Mouse (Mus musculus): ENCODE results near the gene Tigd2. TPM values are rescaled to one million over a fixed set of nuclear protein-coding genes. Genes with fewer than 3 reads are reported as not detected.

Gene Tigd2
- polyA plus RNA-seq, 1 experiment from 2014 or later: 10.1 TPM

DNA sequence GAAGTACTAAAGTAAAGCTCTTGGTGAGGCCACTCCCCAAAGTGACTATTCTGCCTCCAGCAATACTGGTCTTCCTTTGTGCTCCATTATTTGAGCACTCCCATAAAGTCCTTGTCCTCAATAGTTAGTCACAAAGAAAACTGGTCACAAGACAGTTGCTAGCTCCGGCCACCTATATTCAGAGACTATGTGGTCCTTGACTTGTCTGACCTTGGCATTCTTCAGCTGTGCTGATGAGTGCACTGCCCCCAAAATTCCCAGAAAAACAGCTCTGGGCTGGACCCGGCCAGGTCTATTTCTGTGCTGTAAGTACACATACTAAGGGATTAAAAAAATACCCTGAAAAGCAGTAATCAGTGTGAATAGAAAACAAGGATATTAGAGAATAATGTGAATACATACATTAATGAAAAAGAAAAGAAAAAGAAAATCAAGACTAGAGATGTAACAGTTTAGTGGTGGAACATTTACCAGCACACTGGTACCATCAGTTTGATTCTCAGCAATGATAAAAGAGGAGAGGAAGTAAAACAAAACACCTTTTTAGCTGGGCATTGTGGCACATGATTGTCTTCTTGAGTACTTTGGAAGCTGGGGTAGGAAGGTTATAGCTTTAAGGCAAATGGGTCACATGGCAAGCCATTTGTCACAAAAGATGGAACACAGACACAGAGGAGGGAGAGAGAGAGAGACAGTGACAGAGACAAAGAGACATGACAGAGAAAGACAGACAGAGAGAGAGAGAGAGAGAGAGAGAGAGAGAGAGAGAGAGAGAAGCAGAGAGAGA lies 12.6 kb upstream of the Tigd2 start:
- TF ChIP-seq CTCF (IDR thresholded peaks at IDR 0.05; ENCODE audit: low read depth) (no peak), EP300 (optimal IDR thresholded peaks at IDR 0.05) (no peak)
- no peaks in the 10 kb centered on the region for H3K27me3 ChIP-seq (ENCODE audit: control insufficient read depth, insufficient read depth, low read length)
- H3K4me2 ChIP-seq (replicated peaks; ENCODE audit: low read depth): no peak overlapping the region
- H3K4me1 ChIP-seq (replicated peaks; ENCODE audit: control insufficient read depth, insufficient read depth): no peaks in the 10 kb centered on the region
- H3K4me3 ChIP-seq (ENCODE audit: low read depth, low read length): no peak overlapping the region
- WGBS: 58% methylated on average over 2 of the region's 2 CpGs
- H3K9me3 ChIP-seq (ENCODE audit: control insufficient read depth, low read length): no peaks in the 10 kb centered on the region
- DNase-seq (ENCODE audit: low spot score) (no peak), ATAC-seq (ENCODE audit: low FRiP score, low TSS enrichment) (no peak)
- no peak overlapping the region for H3K9ac ChIP-seq (ENCODE audit: low read length)
- no peaks in the 10 kb centered on the region for H3K36me3 ChIP-seq (ENCODE audit: control insufficient read depth, insufficient read depth, low read length)
- no peak overlapping the region for H3K27ac ChIP-seq (replicated peaks)

DNA sequence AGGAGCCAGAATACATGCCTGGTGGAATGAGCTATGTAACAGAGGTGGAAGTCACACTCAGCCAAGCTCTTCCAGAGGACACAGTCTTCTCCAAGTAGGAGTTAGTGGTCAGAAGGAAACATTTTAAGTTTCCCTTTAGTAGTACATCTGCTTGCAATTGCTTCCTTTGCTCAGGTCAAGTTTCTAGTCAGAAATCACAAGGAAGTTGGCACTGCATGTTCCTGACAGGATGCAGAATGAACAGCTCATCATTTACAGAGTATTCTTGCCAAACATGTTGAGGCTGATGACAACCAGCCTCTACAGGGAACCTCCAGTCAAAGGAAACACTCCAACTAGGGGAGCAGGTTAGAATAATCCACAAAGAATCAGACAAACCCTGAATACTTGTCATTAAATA lies 11.9 kb upstream of the Tigd2 start:
- Histone ChIP-seq H3K36me3 (ENCODE audit: control insufficient read depth, insufficient read depth, low read length) (no peaks in the 10 kb centered on the region), H3K9me3 (ENCODE audit: control insufficient read depth, low read length) (no peaks in the 10 kb centered on the region), H3K4me2 (replicated peaks; ENCODE audit: low read depth) (no peak overlapping the region), H3K27me3 (ENCODE audit: control insufficient read depth, insufficient read depth, low read length) (no peaks in the 10 kb centered on the region), H3K27ac (replicated peaks) (no peak overlapping the region), H3K4me3 (ENCODE audit: low read depth, low read length) (no peak overlapping the region), H3K4me1 (replicated peaks; ENCODE audit: control insufficient read depth, insufficient read depth) (no peaks in the 10 kb centered on the region), H3K9ac (ENCODE audit: low read length) (no peak overlapping the region)
- DNase-seq (ENCODE audit: low spot score): no peak
- no peak for ATAC-seq (ENCODE audit: low FRiP score, low TSS enrichment)
- TF ChIP-seq EP300 (optimal IDR thresholded peaks at IDR 0.05): no peak
- no peak for TF ChIP-seq CTCF (IDR thresholded peaks at IDR 0.05; ENCODE audit: low read depth)

DNA sequence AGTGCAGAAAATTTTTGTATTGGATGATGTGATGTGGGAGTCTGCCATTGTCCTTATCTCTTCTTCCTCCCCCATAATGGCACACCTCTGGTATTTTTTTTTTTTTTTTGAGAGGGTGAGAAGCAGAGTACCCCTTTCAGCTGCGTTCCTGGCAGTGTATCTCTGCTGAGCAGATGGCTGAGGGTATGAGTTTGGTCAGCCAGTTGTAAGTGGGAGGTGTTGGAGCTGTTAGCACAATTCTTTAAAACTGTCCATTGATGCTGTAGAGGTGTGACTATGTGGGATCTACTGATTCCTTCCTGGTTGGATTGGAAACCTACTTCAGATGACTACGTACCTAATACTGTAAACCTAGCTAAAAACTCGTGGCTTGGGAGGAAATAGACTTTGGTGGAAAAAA lies 10.3 kb upstream of the Tigd2 start:
- TF ChIP-seq CTCF (IDR thresholded peaks at IDR 0.05; ENCODE audit: low read depth) (no peak), EP300 (optimal IDR thresholded peaks at IDR 0.05) (no peak)
- no peak overlapping the region for H3K9ac ChIP-seq (ENCODE audit: low read length)

DNA sequence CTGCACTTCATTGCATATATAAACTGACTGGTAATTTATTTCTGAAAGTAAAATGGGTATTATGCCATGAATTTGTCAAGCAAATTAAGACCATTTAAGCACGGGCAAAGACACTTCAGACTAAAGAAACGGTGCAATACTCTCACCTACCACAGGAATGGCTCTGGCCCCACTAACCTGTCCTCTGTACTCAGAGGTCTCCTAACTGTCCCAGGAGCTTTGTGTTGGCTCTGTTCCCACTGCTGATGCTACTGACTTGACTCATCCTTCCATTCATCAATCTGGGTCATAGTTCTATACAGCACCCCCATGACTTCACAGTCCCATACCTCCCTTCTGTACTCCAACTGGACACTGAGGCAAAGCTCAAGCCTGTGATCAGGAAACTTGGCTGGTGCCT lies 9.6 kb upstream of the Tigd2 start:
- TF ChIP-seq EP300 (optimal IDR thresholded peaks at IDR 0.05) (no peak), CTCF (IDR thresholded peaks at IDR 0.05; ENCODE audit: low read depth) (no peak)
- whole genome bisulfite sequencing: 86% methylated on average over 2 of the region's 2 CpGs
- Histone ChIP-seq H3K4me3 (ENCODE audit: low read depth, low read length) (no peak overlapping the region), H3K9me3 (ENCODE audit: control insufficient read depth, low read length) (no peaks in the 10 kb centered on the region), H3K36me3 (ENCODE audit: control insufficient read depth, insufficient read depth, low read length) (no peaks in the 10 kb centered on the region), H3K4me2 (replicated peaks; ENCODE audit: low read depth) (no peak overlapping the region), H3K4me1 (replicated peaks; ENCODE audit: control insufficient read depth, insufficient read depth) (no peaks in the 10 kb centered on the region), H3K27me3 (ENCODE audit: control insufficient read depth, insufficient read depth, low read length) (no peaks in the 10 kb centered on the region), H3K9ac (ENCODE audit: low read length) (no peak overlapping the region), H3K27ac (replicated peaks) (no peak overlapping the region)
- ATAC-seq (ENCODE audit: low FRiP score, low TSS enrichment) (no peak), DNase-seq (ENCODE audit: low spot score) (no peak)

More for the DNA sequence above, 10.3 kb upstream of the Tigd2 start:
- Histone ChIP-seq H3K4me2 (replicated peaks; ENCODE audit: low read depth) (no peak overlapping the region), H3K4me1 (replicated peaks; ENCODE audit: control insufficient read depth, insufficient read depth) (no peaks in the 10 kb centered on the region), H3K27ac (replicated peaks) (no peak overlapping the region), H3K9me3 (ENCODE audit: control insufficient read depth, low read length) (no peaks in the 10 kb centered on the region), H3K36me3 (ENCODE audit: control insufficient read depth, insufficient read depth, low read length) (no peaks in the 10 kb centered on the region), H3K27me3 (ENCODE audit: control insufficient read depth, insufficient read depth, low read length) (no peaks in the 10 kb centered on the region), H3K4me3 (ENCODE audit: low read depth, low read length) (no peak overlapping the region)
- DNase-seq (ENCODE audit: low spot score) (no peak), ATAC-seq (ENCODE audit: low FRiP score, low TSS enrichment) (no peak)
- 77% methylated on average over 3 of the region's 3 CpGs for WGBS

DNA sequence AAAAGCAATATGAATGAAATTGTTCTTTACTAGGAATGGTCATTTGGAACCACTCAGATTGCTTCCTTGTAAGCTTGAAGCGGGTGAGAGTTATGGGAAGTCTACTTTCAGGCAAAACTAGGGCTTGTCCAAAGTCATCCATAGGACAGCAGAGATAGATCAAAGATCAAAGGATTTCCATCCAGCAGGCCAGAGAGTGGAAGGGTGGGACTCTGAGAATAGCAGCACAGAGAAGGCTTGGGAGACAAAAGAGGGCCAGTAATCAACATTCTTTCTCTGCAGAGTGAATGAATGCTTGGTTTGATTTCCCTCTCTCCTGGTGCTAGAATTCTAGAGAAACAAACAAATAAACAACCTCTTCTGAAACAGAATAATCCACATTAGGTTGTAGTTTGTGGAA lies 1.1 kb upstream of the Tigd2 start:
- Histone ChIP-seq H3K4me3 (ENCODE audit: low read depth, low read length) (no peak overlapping the region), H3K4me1 (replicated peaks; ENCODE audit: control insufficient read depth, insufficient read depth) (no peaks in the 10 kb centered on the region), H3K27me3 (ENCODE audit: control insufficient read depth, insufficient read depth, low read length) (no peaks in the 10 kb centered on the region), H3K9ac (ENCODE audit: low read length) (no peak overlapping the region), H3K27ac (replicated peaks) (no peak overlapping the region), H3K9me3 (ENCODE audit: control insufficient read depth, low read length) (no peaks in the 10 kb centered on the region), H3K36me3 (ENCODE audit: control insufficient read depth, insufficient read depth, low read length) (no peaks in the 10 kb centered on the region), H3K4me2 (replicated peaks; ENCODE audit: low read depth) (no peak overlapping the region)
- 80% methylated on average over 1 of the region's 1 CpGs for whole genome bisulfite sequencing
- TF ChIP-seq CTCF (IDR thresholded peaks at IDR 0.05; ENCODE audit: low read depth) (no peak), EP300 (optimal IDR thresholded peaks at IDR 0.05) (no peak)
- DNase-seq (ENCODE audit: low spot score): no peak
- ATAC-seq (ENCODE audit: low FRiP score, low TSS enrichment): no peak

DNA sequence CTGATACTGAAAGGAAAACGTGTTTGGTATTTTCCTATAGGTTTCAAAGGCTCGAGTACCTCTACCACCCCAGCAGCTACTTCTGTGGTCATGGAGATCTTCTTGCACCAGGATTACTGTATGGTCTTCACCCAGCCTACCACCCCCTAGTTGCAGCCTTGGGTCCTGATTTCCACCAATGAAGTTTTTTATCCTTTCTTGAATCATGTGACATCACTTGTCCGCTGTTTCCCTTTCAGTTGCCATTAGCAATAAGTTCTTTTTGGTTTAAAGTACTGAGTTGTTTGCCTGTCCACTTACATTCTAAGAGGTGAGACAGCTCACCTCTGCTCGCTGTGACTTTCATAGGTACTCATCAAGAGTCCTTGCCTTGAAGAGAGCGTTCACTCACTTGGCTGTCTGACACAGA lies 633 bp downstream of the Tigd2 start:
- WGBS: 15% methylated on average over 5 of the region's 5 CpGs

More for the DNA sequence above, 633 bp downstream of the Tigd2 start:
- Histone ChIP-seq H3K9ac (ENCODE audit: low read length) (peak overlapping the region; percentile 79), H3K36me3 (ENCODE audit: control insufficient read depth, insufficient read depth, low read length) (no peaks in the 10 kb centered on the region), H3K27ac (replicated peaks) (peak overlapping the region; percentile 84), H3K4me1 (replicated peaks; ENCODE audit: control insufficient read depth, insufficient read depth) (no peaks in the 10 kb centered on the region), H3K4me3 (ENCODE audit: low read depth, low read length) (peak overlapping the region; percentile 70), H3K4me2 (replicated peaks; ENCODE audit: low read depth) (peak overlapping the region; percentile 63), H3K9me3 (ENCODE audit: control insufficient read depth, low read length) (no peaks in the 10 kb centered on the region), H3K27me3 (ENCODE audit: control insufficient read depth, insufficient read depth, low read length) (no peaks in the 10 kb centered on the region)
- peak; percentile 63; the same call in 1 of the 2 replicates for ATAC-seq (ENCODE audit: low FRiP score, low TSS enrichment)
- TF ChIP-seq EP300 (optimal IDR thresholded peaks at IDR 0.05) (no peak), CTCF (IDR thresholded peaks at IDR 0.05; ENCODE audit: low read depth) (peak; percentile 53)
- DNase-seq (ENCODE audit: low spot score): no peak
